Mouse (Mus musculus) cortical plate, adult 2 months (tissue): ENCODE results near the gene Pdhx.

Experiments
- CTCF ChIP-seq: fragments of 200-500 bp; IDR thresholded peaks from 2 replicates; pipeline ENCODE4 v1.5.1; 2011; ENCODE audit warnings: mild to moderate bottlenecking, control low read depth, low read length; ENCODE audit not compliant: insufficient read depth; ENCODE audit errors: extremely low read depth
- POLR2A ChIP-seq: fragments of 200-500 bp; IDR thresholded peaks from 2 replicates; pipeline ENCODE4 v1.6.1; 2011; ENCODE audit warnings: mild to moderate bottlenecking, low read length, control low read depth; ENCODE audit not compliant: insufficient read depth; ENCODE audit errors: extremely low read depth

GRCm38 (mm10) chr2:103012782-103013575, 60.3 kb downstream of the Pdhx start:
- TF ChIP-seq CTCF = 0 out of 2 replicates have a peak, but pooled peaks have one; percentile 13
- TF ChIP-seq POLR2A = no peak
